Mouse (Mus musculus): ENCODE measurements at regions not wholly inside any gene's neighbourhood (a gene's known extent, or its start where the extent isn't known, plus 50 kb on each side); places are given as distances from the start of the nearest gene placed in this dataset.

- DNase-seq = no peak
These were observed 54.5 kb upstream of the Meis1 start for GRCm38 (mm10) chr11:19073265-19073664.

- no peak for DNase-seq
These were observed 55.2 kb upstream of the Meis1 start for GRCm38 (mm10) chr11:19073887-19074564.

DNA sequence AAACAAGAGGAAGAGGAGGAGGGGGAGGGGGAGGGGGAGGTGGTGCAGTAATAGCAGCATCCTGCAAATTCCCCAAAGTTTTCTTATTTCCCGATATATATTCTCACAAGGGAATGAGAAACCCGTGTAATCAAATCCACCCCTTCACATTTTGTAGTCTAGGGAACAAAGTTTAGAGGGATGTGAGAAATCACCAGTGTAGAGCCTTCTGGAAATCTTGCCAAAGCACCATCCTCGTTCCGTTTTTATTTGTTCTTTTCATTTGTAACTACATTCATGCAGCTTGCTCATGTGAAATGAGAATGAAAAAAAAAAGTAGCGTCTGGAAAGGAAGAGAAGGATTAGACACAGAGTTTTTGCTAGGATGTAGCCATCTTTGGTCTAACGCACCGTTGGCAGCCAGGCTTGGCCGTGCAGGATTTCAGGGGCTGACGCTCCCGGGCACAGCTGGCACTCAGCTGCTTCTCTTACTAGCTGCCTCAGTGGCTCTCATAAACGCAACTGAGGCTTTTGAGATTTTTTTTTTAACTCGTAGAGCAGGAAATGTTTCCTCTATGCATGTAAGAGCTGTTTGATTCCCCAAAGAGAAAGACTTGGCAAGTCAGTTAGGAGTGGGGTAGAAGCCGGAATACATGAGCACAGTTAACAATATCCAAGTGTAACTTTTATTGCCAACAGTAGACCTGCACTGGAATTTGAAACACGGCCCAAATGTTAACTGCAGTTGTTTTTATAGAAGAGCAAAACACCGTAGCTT is 72.5 kb upstream of the Meis1 start:
- DNase-seq = no peak

GRCm38 (mm10) chr11:19092967-19093745 is 74.4 kb upstream of the Meis1 start:
- DNase-seq = no peak

GRCm38 (mm10) chr11:19093749-19094148 is 75.0 kb upstream of the Meis1 start:
- no peak for DNase-seq

- DNase-seq = no peak
These were observed 75.4 kb upstream of the Meis1 start for GRCm38 (mm10) chr11:19094183-19094582.

GRCm38 (mm10) chr11:19102981-19103568 is 84.3 kb upstream of the Meis1 start:
- DNase-seq = no peak

DNA sequence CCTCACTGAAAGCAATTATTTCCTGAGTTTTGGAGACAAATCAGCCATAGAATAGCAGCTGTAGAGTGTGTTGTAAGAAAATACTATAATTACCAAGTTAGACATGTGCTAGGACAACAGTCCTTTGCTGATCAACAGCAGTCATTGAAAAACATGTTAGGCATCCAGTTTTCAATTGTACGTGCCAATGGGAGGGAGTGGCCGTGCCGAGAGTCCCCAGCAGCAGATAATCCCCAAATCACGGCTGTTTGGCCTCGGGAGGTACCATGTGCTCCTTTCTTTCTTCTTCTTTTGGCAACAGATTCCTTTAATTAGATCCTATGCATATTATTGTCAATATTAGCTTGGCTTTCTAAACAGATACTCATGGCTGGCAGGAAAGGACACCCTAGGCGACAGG is 88.4 kb upstream of the Meis1 start:
- no peak for DNase-seq

DNA sequence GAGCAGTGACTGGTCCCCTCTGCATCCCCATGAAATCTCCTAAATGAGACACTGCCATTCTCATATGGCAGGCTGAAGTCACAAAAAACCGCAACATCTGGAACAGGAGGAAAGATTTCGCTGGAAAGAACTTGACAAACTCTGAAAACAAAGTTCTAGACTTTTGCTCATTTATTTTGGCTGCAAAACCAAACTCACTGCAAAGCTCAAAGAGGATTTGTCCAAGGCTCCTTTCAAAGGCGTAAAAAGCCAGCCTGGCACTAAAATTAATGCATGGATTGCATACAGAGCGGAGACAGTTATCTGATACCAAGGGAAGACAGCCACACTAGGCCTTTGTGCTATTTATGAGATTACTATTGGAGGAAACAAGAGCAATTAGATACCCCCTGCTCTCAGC is 90.3 kb upstream of the Meis1 start:
- no peak for DNase-seq

GRCm38 (mm10) chr11:19111916-19112575 is 93.3 kb upstream of the Meis1 start:
- no peak for DNase-seq

DNA sequence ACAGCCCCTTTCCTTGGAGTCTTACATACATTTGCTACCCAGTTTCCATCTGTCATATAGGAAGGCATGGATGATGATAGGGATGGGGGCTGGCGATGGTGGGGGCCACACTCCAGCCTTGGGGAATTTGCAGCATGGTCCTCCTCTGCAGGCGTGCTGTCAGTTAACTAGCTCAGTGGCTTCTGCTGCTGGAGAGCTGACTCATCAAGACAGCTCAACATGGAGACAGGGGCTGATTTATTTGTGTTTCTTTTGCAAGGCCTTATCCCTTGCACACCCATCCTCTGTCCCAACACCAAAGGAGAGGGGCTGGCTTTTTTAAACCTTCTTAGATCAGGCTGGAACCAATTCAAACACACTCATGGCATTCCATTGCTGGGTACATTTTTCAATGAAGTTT is 98.3 kb upstream of the Meis1 start:
- no peak for DNase-seq

- no peak for DNase-seq
These were observed 99.5 kb upstream of the Meis1 start for GRCm38 (mm10) chr11:19118258-19118657.

DNA sequence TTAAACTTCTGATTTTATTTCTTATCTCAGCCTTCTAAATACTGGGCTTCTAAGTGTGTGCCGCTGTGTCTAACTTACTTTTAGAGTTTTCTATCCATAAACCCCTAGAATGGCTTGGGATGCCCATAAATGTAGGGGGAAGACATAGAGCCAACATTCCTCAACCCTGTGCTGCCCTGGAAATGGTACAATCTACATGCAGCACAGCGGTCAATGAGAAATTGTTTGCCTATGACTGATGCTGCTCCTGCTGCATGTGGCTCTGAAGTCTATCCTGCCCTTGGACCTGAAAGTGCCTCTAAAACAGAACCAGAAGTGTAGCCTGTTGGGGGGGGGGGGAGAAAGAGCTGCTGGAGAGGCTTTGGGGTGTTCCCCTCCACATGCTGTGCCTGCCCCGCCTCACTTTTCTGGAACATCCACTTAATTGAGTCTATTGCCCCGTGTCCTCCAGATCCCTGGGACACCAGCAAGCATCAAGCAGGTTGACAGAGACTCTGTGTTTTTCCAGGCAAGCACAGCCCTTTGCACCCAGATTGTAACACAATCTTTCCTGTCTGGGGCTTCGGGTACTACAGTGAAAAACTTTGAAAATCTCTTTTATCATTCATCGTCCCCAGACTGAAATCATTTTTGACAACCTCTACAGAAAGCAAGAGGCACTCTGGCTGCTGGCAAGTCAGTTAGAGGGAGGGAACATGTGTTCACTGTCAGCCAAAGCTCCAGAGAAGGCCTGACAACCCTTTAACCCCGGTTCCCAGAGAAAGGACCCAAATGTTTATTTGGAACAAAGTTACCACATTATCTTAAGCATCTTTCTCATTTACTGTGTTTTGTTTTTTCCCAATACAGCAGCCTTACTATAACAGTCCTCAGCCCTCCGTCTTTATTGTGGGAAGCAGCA is 101.4 kb upstream of the Meis1 start:
- DNase-seq = no peak

DNA sequence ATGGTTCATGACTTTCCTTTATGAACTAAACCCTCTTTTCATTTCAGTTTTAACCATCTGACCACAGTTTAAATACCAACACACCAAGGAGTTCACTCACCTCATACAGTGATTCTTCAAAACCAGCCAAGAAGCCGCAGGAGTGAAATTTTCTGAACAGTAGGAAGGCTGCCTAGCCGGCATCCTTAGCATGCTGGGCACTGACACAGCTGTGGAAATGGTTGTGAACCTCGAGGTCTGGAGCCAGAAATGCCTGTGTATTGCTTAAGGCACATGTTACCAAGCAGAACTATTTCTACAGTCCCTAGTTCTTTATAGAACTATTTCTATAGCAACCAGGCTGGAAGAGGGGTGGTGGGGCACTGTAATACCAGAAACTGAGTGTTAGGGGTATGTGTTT is 102.1 kb upstream of the Meis1 start:
- no peak for DNase-seq

GRCm38 (mm10) chr11:19135375-19136050 is 116.7 kb upstream of the Meis1 start:
- no peak for DNase-seq

DNA sequence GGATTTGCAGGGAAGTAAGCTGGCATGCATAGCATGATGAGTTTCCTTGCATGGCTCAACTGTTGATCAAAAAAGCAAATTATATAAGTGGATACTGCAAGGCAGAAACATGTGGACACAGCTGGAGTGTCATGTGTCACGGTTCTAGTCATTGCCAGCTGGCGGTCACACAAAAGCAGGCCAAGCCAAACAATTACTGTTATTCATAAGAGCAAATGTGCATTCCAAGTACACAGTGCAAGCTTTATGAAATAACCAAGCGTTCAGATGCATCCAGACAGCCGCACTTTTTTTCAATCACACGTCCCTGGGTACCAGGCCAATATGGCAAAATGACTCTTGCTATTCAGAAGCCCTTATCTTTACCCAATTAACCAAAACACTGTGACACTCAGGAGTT is 119.6 kb upstream of the Meis1 start:
- DNase-seq = no peak

DNA sequence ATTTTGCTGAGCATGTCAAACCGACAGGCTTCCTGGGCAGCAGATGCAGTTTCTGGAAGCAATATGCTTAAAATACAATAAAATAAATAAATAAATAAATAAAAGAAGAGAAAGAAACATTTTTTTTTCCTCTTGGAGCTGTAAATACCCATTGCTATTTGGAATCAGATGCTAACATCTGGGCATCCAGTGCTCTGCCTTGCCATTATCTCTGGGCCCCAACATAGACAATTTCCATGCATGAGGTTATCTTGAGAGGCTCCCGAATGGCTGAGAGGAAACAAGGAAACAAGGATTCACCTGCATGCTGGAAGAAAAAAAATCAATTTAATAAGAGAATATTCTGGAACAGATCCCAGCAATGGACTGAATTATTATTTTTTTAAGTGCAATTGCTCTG is 120.0 kb upstream of the Meis1 start:
- no peak for DNase-seq

DNA sequence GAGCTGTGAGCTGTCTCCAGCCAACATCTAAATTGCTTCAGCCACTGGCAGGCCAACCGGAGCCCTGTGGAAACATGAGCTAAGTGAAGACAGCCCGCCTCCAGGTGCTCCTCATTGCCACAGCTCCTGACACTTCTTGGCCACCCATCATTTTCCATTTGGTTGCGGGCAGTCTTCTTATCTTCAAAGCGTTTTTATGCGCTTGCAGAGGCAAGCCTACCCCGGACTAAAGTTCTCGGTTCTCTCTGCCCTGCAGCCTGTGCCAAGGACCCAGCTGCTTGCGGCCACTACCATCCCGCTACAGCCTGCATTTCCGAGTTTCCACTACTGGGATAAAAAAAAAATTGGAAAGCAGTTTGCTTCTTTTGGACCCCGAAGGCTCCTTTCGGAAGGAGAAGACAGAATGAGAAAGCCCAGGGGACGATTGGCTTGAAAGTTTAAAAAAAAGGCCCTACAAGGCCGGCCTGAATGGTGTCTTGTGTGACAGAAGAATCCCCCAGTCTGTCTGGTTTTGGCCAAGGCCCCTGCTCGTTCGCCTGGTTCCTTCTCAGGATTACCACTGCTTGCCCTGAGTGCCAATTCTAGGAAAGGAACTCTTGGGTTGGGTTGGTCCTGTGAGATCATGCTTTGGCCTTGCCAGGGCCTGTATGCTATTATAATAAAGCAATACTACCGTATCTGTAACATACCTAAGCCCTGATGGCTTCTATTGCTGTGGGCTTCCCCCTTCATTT is 124.6 kb upstream of the Meis1 start:
- DNase-seq = no peak

GRCm38 (mm10) chr11:19144506-19144905 is 125.7 kb upstream of the Meis1 start:
- no peak for DNase-seq

GRCm38 (mm10) chr11:19145263-19145662 is 126.5 kb upstream of the Meis1 start:
- DNase-seq = no peak

Measured in spleen, adult 18-20 months (tissue).